Mouse (Mus musculus) cortical plate, adult 2 months (tissue): ENCODE measurements around the gene Tfe3.

Experiments used
- CTCF ChIP-seq: fragments of 200-500 bp; IDR thresholded peaks from 2 replicates; pipeline ENCODE4 v1.5.1; 2011; ENCODE audit warnings: mild to moderate bottlenecking, control low read depth, low read length; ENCODE audit not compliant: insufficient read depth; ENCODE audit errors: extremely low read depth
- POLR2A ChIP-seq: fragments of 200-500 bp; IDR thresholded peaks from 2 replicates; pipeline ENCODE4 v1.6.1; 2011; ENCODE audit warnings: mild to moderate bottlenecking, low read length, control low read depth; ENCODE audit not compliant: insufficient read depth; ENCODE audit errors: extremely low read depth

DNA sequence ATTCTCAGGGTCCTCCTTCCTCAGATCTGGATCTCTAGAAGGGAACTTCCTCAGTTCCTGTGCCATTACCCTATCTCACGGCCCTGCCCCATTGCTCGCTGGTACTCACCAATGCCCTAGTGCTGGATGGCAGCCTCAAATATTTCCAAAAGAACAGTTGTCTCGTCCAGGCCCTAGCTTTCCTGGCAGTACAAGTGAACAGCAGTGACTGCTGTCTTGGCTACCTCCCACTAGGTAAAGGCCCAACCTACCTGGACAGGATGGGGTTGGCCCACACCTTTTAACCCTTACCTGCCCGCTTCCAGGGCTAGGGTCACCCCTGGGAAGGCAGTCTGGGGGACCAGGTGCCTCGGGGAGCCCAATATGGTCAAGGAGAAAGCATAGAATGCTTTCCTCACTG is 21.3 kb upstream of the Tfe3 start:
- TF ChIP-seq POLR2A (no peak), CTCF (no peak)
